Mouse (Mus musculus): Measurements from ENCODE around the gene Cldn22.

- TF ChIP-seq CTCF (IDR thresholded peaks at IDR 0.05; ENCODE audit: control insufficient read depth, insufficient read depth, insufficient read length) (no peak), USF1 (IDR thresholded peaks at IDR 0.05; ENCODE audit: low read depth) (no peak)
Measured at GRCm38 (mm10) chr8:47819034-47819433, 5.2 kb upstream of the Cldn22 start.

Measured in C2C12 (cell line).